Mouse (Mus musculus) embryonic facial prominence, embryonic 11.5 days (tissue): ENCODE results near the gene Mdfi. TPM values are rescaled to one million over a fixed set of nuclear protein-coding genes. Genes with fewer than 3 reads are reported as not detected.
"Not testable (repeated sequence)": the region's sequence is repeated elsewhere in the genome, so short reads cannot be mapped to it uniquely, and the experiment has no call there.

Source experiments
- ATAC-seq: fragments of 200-750 bp; cut with Nextera tagmentation; replicated peaks from 2 replicates; pipeline ENCODE4 v1.8.0; 2017; ENCODE audit warnings: low read depth; ENCODE audit not compliant: insufficient number of reproducible peaks, low FRiP score, low TSS enrichment
- DNase-seq: peaks from one replicate; pipeline ENCODE4 v3.0.0-alpha.2; 2015; ENCODE audit warnings: low spot score
- H3K27ac ChIP-seq: fragments of 300-500 bp; sonication (generic); replicated peaks from 2 replicates; pipeline ENCODE4 v1.5.1; 2014; ENCODE audit warnings: mild to moderate bottlenecking, low read depth, low read length, control low read depth
- H3K27me3 ChIP-seq: fragments of 300-500 bp; sonication (generic); 2 replicates; pipeline ENCODE4 v1.6.1; 2014; ENCODE audit warnings: mild to moderate bottlenecking, low read length, moderate library complexity, mixed read lengths; ENCODE audit not compliant: control insufficient read depth, insufficient read depth
- H3K36me3 ChIP-seq: fragments of 300-500 bp; sonication (generic); replicated peaks from 2 replicates; pipeline ENCODE4 v1.6.1; 2014; ENCODE audit warnings: low read depth, mild to moderate bottlenecking, low read length, moderate library complexity, mixed read lengths; ENCODE audit not compliant: control insufficient read depth, insufficient read depth
- H3K4me1 ChIP-seq: fragments of 300-500 bp; sonication (generic); 2 replicates; pipeline ENCODE4 v1.6.1; 2014; ENCODE audit warnings: low read length, mixed read lengths; ENCODE audit not compliant: control insufficient read depth, insufficient read depth
- H3K4me2 ChIP-seq: fragments of 300-500 bp; sonication (generic); 2 replicates; pipeline ENCODE4 v1.6.1; 2014; ENCODE audit warnings: low read depth, mild to moderate bottlenecking, control low read depth, low read length, moderate library complexity
- H3K4me3 ChIP-seq: fragments of 300-500 bp; sonication (generic); 2 replicates; pipeline ENCODE4 v1.5.1; 2014; ENCODE audit warnings: low read depth, low read length, control low read depth
- H3K9ac ChIP-seq: fragments of 300-500 bp; sonication (generic); replicated peaks from 2 replicates; pipeline ENCODE4 v1.6.1; 2014; ENCODE audit warnings: mild to moderate bottlenecking, control low read depth, low read length
- H3K9me3 ChIP-seq: fragments of 300-500 bp; sonication (generic); replicated peaks from 2 replicates; pipeline ENCODE4 v1.6.1; 2016; ENCODE audit warnings: mild to moderate bottlenecking, low read length, inconsistent platforms, mixed read lengths; ENCODE audit not compliant: control insufficient read depth
- WGBS: fragments of 180-500 bp; shearing (Covaris S2); extraction: QIAGEN DNeasy Blood & Tissue Kit; methylation state at CpG from one replicate; pipeline ENCODE4 v1.1.7; 2014; 5-methylcytosine and 5-hydroxymethylcytosine counted together
- polyA plus RNA-seq: library from polyadenylated mRNA; unstranded; fragments of >200 nt; fragmentation: Nextera tagmentation; extraction: Ambion mirVana; gene quantifications from 2 replicates; pipeline ENCODE4 v1.2.1, GENCODE M21; 2014

Gene Mdfi
- polyA plus RNA-seq, 1 experiment from 2014 or later: 75.2 TPM

- DNase-seq: no peak
- no peak overlapping the region for H3K4me2 ChIP-seq
- no peak overlapping the region for H3K4me3 ChIP-seq
- H3K36me3 ChIP-seq: no peaks in the 10 kb centered on the region
- H3K9me3 ChIP-seq: no peaks in the 10 kb centered on the region
- no peak overlapping the region for H3K9ac ChIP-seq
- no peak overlapping the region for H3K27ac ChIP-seq
- no peaks in the 10 kb centered on the region for H3K27me3 ChIP-seq
- WGBS: 85% methylated on average over 8 of the region's 8 CpGs
- no peak for ATAC-seq
- no peaks in the 10 kb centered on the region for H3K4me1 ChIP-seq
Observed at GRCm38 (mm10) chr17:47854908-47855307, 20.4 kb upstream of the Mdfi start.

GRCm38 (mm10) chr17:47853760-47854159 is 19.3 kb upstream of the Mdfi start:
- no peak overlapping the region for H3K4me3 ChIP-seq
- no peaks in the 10 kb centered on the region for H3K27me3 ChIP-seq
- H3K4me1 ChIP-seq: no peaks in the 10 kb centered on the region
- H3K36me3 ChIP-seq: no peaks in the 10 kb centered on the region
- no peak for DNase-seq
- no peak overlapping the region for H3K4me2 ChIP-seq
- H3K9ac ChIP-seq: no peak overlapping the region
- WGBS: 85% methylated on average over 4 of the region's 4 CpGs
- H3K9me3 ChIP-seq: no peaks in the 10 kb centered on the region
- ATAC-seq: no peak
- H3K27ac ChIP-seq: no peak overlapping the region

- Histone ChIP-seq H3K27ac (no peak overlapping the region), H3K4me1 (no peaks in the 10 kb centered on the region), H3K9ac (no peak overlapping the region), H3K4me2 (no peak overlapping the region), H3K4me3 (no peak overlapping the region), H3K36me3 (no peaks in the 10 kb centered on the region), H3K27me3 (no peaks in the 10 kb centered on the region), H3K9me3 (no peaks in the 10 kb centered on the region)
- ATAC-seq: no peak
- WGBS: 85% methylated on average over 3 of the region's 4 CpGs
- no peak for DNase-seq
Observed at GRCm38 (mm10) chr17:47853336-47853735, 18.8 kb upstream of the Mdfi start.

GRCm38 (mm10) chr17:47851798-47852360 is 17.4 kb upstream of the Mdfi start:
- WGBS: 12% methylated on average over 22 of the region's 22 CpGs
- not testable (repeated sequence) for H3K9ac ChIP-seq

GRCm38 (mm10) chr17:47850639-47851314 is 16.3 kb upstream of the Mdfi start:
- H3K4me3 ChIP-seq: no peak overlapping the region
- H3K27ac ChIP-seq: no peak overlapping the region
- no peak for ATAC-seq
- 82% methylated on average over 7 of the region's 7 CpGs for WGBS
- H3K9ac ChIP-seq: no peak overlapping the region
- no peaks in the 10 kb centered on the region for H3K27me3 ChIP-seq
- H3K9me3 ChIP-seq: no peaks in the 10 kb centered on the region
- no peak overlapping the region for H3K4me2 ChIP-seq
- H3K36me3 ChIP-seq: no peaks in the 10 kb centered on the region
- H3K4me1 ChIP-seq: no peaks in the 10 kb centered on the region
- no peak for DNase-seq

More at GRCm38 (mm10) chr17:47851798-47852360, 17.4 kb upstream of the Mdfi start:
- peak; percentile 40; the same call in 1 of the 2 replicates for ATAC-seq
- peak; percentile 44 for DNase-seq
- not testable (repeated sequence) for H3K36me3 ChIP-seq, H3K4me1 ChIP-seq, H3K9me3 ChIP-seq, H3K27me3 ChIP-seq, H3K27ac ChIP-seq, H3K4me3 ChIP-seq
- peak overlapping the region; percentile 21 for H3K4me2 ChIP-seq

GRCm38 (mm10) chr17:47850035-47850434 is 15.5 kb upstream of the Mdfi start:
- ATAC-seq (no peak), DNase-seq (no peak)
- Histone ChIP-seq H3K9me3 (no peaks in the 10 kb centered on the region), H3K4me3 (no peak overlapping the region), H3K36me3 (no peaks in the 10 kb centered on the region), H3K4me2 (no peak overlapping the region), H3K27ac (no peak overlapping the region), H3K27me3 (no peaks in the 10 kb centered on the region), H3K4me1 (no peaks in the 10 kb centered on the region), H3K9ac (no peak overlapping the region)
- 84% methylated on average over 3 of the region's 3 CpGs for WGBS

GRCm38 (mm10) chr17:47847985-47848384 is 13.5 kb upstream of the Mdfi start:
- no peaks in the 10 kb centered on the region for H3K4me1 ChIP-seq
- no peak overlapping the region for H3K4me2 ChIP-seq
- H3K36me3 ChIP-seq: no peaks in the 10 kb centered on the region
- H3K4me3 ChIP-seq: no peak overlapping the region
- no peaks in the 10 kb centered on the region for H3K9me3 ChIP-seq
- ATAC-seq: no peak
- 90% methylated on average over 6 of the region's 6 CpGs for WGBS
- no peak for DNase-seq
- no peaks in the 10 kb centered on the region for H3K27me3 ChIP-seq
- H3K27ac ChIP-seq: no peak overlapping the region
- no peak overlapping the region for H3K9ac ChIP-seq

- Histone ChIP-seq H3K36me3 (no peaks in the 10 kb centered on the region), H3K27me3 (no peaks in the 10 kb centered on the region), H3K4me2 (no peak overlapping the region), H3K4me1 (no peaks in the 10 kb centered on the region), H3K9ac (no peak overlapping the region), H3K27ac (no peak overlapping the region), H3K4me3 (no peak overlapping the region), H3K9me3 (no peaks in the 10 kb centered on the region)
- 82% methylated on average over 11 of the region's 11 CpGs for WGBS
- ATAC-seq (no peak), DNase-seq (no peak)
Observed at GRCm38 (mm10) chr17:47845609-47846008, 11.1 kb upstream of the Mdfi start.
